Mouse (Mus musculus) liver, adult 2 months (tissue): ENCODE measurements around the gene Rabac1.

ENCODE experiments used
- CTCF ChIP-seq: fragments of 200-500 bp; IDR thresholded peaks from 2 replicates; pipeline ENCODE4 v1.5.1; 2011; ENCODE audit warnings: low read depth, low read length, control low read depth
- POLR2A ChIP-seq: fragments of 200-500 bp; IDR thresholded peaks from 2 replicates; pipeline ENCODE4 v1.6.1; 2011; ENCODE audit warnings: low read length, control low read depth; ENCODE audit not compliant: insufficient read depth; ENCODE audit errors: extremely low read depth

GRCm38 (mm10) chr7:25006586-25007364 lies 34.2 kb upstream of the Rabac1 start:
- no peak for TF ChIP-seq CTCF
- TF ChIP-seq POLR2A: no peak
